Mouse (Mus musculus): ENCODE measurements around the gene Anapc15-ps.

The Anapc15-ps gene

DNA sequence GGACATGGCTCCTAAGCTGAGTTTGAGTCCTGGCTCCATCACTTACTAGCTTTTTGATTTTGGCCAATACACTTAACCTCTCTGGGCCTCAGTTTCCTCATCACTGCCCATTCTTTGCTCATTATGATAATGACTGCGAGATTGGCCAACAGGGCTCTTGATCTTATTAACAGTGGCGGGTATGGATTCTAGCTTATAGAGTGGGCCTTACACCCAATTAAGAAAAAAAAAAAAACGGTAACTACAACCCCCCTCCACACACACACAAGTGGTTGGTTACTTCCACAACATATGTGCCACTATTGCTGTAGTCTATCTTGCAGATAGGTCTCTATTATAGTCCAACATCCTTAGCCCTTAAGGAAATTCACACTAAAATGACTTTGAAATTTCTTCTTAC is at the start of gene Anapc15-ps:
Gene Anapc15-ps, minus strand, starts transcription at position 101 of the 400 bp plus-strand sequence.
- DNase-seq (ENCODE audit: low read depth), result no peak

DNA sequence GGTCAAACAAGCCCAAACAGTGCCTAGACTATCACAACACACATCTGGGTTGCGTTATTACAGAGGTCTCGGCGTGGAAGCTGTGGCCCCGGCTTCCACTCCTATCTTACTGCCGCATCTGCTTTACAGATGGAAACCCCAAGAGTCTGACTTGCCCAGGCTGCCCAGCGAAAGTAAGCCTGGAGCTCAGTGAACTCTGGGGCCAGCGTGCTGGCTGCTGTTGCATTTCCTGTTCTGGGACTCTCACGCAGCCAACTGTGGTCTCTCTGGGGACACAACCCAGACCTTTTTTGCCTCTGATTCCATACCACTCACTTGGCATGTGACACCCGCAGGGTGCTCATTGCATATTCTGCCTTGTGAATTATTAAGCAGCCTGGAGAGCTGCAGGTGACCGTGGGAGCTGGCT is 49.0 kb upstream of the Anapc15-ps start:
- DNase-seq (ENCODE audit: low read depth), result no peak

DNA sequence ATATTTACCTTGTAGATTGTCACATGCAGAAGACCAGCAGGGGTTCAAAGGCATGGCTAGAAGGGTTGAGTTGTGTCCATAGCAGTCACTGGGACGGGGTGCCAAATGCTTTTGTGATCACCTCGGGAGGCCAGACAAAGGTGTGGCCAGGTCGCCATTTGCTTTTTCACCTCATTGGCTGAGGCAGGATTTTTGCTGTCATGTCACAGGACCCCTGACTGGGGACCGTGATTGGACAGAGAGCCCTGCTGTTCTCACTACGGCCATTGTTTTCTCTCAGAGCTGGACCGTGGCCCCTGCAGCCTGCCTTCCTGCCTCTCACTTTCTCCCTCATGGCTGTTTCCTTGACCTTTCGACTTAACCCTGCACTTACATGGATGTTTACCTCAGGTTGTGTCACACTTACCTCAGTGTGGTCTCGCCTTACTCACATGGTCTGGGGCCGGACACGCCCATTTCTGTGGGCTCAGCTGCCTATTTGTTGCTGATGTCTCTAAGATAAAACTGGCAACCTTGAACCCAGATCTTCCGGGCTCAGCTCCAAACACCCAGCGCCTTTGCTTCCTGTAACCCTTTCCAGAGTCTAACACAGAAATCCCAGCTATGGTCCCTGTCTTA is 47.0 kb upstream of the Anapc15-ps start:
- no peak for DNase-seq (ENCODE audit: low read depth)

DNA sequence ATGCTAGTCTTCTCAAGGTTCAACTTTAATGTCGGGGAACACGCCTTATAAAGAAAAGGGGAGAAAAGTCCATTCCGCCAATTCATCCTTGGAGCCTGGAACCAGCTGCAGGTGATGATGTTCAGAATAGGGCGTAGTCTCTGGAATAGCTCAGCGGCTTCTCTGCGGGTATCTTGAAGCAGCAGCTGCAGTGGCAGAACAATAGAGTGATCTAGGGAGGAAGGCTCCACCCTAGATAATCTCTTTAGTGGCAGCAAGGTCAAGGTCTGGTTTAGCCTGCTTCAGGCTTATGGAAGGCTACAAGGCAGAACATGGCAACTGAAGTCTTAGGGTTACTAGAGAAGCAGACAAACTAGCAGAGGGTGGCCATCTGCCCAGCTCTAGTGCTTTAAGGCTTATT is 46.2 kb upstream of the Anapc15-ps start:
- no peak for DNase-seq (ENCODE audit: low read depth)

DNA sequence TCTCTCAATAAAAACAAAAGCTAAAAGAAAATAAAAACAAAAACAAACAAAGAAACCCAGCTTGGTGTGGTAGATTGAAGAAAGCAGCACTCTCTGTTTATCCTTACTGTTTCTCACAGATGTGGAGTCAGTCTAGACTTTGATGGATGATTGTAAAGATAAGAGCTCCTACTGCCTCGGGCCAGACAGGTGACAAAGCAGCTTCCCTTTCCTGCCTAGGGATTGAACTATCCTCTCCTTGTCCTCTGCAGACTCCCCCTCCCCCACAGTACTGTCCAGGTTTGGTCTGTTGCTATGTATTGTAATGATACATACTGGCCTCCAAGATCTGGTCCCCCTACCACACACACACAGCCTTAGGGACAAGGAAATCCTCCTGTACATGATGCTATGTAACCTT is 45.5 kb upstream of the Anapc15-ps start:
- no peak for DNase-seq (ENCODE audit: low read depth)

DNA sequence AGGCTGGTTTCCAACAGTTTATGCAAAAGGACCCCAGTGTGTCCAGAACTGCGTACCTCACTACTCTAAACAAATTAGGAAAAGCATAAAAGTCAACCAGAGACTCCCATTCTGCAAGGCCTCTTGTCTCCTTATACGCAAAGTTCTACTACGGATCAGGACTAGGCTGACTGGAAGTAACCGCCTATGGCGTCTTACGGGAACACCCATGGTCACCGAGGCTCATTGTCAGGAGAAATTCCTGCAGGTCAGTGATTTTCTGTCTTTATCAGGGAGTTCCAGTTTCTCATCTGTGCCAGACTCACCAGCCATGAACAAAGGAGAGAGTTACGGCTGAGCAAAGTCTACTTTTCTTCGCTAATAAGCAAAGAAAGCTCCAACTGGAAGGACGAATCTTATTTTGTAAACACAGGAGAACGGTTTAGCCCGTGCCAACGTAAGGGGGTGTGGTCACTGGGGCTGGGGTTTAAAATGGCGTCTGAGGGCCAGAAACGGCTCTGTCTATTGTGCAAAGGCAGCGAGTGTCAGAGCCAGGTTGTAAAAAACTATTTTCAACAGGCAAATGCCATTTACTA is 43.9 kb upstream of the Anapc15-ps start:
- no peak for DNase-seq (ENCODE audit: low read depth)

DNA sequence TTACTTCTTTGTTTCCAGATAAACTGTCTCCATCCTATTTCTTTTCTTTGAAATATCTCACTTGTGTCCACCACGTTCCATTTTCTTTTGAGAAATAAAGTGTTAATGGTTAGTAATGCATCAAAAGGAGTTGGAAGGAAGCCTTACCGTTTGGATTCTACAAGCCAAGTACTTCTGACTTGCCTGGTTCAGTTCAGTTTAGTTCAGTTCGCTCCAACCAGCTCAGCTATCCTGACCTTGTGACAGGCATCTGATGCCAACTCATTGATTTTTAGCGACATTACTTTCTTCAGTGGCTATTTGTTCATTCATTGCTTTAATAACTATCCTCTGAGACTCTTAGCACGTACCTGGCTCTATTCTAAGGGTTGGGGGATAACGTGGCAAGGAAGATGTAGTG is 42.4 kb upstream of the Anapc15-ps start:
- DNase-seq (ENCODE audit: low read depth), result no peak

DNA sequence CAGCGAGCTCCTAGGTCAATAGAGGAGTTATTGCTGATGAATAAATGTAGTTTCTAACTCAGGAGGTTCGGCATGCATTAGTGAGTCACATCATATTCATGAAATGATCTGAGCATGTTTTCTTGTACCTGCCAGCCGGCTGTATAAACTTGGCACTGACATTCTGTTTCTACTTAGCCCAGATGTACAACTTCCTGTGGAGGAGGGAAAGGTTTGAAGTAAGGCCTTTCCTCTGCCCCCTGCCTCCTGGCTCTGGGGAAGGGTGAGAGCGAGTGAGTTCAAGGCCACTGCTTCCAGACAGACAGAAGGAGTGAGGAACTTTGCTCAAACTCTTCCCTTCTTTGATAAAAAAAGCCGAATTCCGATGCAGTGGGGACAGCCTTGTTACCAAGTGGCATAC is 39.0 kb upstream of the Anapc15-ps start:
- no peak for DNase-seq (ENCODE audit: low read depth)

DNA sequence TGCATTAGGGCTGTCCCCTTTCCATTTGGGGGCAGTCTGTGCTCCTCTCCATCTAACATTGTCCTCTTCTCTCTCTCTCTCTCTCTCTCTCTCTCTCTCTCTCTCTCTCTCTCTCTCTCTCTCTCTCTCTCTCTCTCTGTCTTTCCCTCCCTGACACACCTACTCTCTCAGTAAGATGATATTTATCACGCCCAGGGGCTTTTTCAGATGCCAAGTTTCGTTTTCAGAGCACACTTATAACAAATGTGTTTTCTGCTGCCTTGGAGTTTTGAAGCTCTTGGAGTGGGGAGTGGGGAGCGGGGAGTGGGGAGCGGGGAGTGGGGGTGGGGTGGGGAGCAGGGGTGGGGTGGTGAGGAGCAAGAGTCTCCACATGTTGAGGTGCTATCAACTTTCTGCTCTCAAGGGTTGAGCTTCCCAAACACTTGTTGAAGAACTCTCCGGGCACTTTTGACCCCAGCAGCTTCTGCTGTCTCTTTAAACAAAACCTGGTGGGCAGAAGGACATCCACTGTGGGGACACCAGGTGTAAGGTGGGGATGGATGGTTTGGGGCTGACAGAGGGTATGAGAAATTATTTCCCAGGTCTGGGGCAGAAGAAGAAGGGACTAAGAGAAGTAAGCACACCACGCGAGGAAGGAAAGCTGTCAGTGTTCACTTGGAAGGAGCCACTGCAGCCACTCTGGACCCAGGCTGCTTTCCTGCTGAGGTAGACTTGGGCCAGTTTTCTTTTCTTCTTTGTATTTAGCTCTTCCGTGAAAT is 36.8 kb upstream of the Anapc15-ps start:
- DNase-seq (ENCODE audit: low read depth), result no peak

DNA sequence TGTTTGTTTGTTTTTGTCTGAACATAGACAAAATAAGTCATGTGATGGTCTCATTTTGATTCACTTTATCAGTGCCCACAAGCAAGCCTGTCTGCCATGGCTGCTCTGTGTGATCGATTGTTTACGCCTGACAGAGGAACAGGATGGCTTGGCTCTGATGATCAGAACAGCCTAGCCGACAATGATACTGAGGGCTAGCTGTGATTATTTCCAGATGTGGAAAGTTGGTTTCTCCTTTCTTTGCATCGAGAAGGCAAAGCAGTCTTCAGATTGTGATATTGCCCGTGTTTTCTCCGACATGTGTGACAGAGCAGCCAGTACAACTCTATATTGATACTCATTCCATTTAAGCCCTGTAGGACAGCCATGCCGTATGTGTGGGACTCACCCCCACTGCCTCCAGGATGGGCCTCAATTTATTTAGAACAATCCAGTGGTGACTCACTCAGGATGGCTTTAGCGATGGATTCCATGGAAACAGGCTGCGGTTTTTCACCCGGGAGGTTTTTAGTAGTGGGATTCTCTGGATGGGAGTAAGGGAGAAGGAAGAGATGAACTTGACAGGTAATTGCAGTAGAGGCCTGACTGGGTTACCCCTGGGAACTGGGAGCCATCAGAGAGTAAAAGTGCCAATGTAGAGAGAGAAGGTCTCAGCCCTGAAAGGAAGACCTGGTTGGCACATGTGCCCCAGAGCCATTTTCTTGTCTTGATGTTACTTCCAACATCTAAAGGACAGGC is 36.1 kb upstream of the Anapc15-ps start:
- DNase-seq (ENCODE audit: low read depth), result no peak

DNA sequence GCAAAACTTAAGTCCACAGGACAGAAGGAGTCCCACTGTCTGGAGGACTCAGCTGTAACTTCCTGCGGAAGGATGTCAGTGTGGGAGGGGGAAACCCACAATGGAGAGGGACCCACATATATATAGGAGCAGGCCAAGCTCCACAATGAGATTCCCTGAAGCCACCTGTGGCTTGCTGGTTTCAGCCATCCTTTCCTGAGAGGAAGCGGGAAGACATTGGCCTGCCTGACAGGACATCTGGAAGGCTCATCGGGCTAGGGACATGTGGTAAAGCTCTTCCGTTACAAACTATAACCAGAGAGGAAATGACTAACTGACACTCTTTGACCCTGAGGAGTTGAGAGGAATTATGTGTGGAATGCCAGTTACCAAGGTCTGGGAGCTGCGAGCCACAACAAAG is 34.8 kb upstream of the Anapc15-ps start:
- DNase-seq (ENCODE audit: low read depth), result peak; percentile 48

DNA sequence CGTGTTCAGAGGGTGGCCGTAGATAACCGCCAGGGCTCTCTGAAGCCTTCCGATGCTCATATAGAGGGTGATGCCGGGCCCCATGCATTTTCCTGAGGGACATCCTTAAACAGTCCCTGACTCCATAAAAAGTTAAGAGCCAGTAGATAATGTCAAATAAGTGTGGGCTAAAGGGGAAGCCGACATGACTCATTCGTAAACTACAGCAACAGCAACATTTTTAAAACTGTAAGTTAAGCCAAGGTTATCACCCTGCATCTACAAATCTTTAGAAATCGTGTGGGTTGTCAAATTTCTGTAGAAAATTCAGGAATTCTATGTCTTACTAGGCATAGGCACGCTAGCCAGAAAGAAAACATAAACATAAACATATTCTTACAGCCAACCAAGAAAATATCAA is 33.6 kb upstream of the Anapc15-ps start:
- DNase-seq (ENCODE audit: low read depth), result peak; percentile 27

DNA sequence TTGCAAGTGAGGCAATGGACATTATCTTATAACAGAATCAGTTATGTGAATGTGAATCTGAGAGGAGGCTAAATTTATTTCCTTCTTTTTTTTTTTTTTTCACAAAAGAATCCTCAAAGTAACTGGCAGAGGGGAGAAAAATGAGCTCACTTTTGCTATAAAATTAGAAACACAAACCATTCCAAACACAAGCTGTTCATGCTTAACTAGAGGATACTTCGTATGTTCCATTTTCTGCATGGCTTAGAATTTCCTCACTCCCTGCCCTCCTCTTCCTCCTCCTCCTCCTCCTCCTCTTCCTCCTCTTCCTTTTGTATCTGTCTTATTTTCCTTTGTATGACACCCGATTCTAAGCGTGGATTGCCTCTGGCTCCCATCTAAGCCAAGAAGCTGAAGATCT is 32.5 kb upstream of the Anapc15-ps start:
- DNase-seq (ENCODE audit: low read depth), result no peak

DNA sequence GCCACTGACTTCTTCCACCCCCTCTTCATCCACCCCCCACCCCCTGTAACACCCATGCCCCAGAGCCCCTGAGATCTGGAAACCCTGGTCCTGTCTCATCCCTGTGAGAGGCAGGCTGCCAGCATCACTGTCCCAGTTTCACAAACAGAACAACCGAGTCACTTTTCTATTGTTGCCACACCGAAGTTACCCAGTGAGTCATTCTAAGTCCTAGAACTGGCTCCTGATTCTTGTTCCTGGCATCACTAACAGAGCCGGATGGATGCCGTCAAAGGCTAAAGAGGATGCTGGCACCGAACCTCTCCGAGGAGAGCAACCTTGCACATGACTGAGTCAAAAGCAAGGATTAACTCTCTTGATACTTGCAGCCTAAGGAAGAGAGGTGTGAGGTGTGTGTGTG is 31.6 kb upstream of the Anapc15-ps start:
- no peak for DNase-seq (ENCODE audit: low read depth)

DNA sequence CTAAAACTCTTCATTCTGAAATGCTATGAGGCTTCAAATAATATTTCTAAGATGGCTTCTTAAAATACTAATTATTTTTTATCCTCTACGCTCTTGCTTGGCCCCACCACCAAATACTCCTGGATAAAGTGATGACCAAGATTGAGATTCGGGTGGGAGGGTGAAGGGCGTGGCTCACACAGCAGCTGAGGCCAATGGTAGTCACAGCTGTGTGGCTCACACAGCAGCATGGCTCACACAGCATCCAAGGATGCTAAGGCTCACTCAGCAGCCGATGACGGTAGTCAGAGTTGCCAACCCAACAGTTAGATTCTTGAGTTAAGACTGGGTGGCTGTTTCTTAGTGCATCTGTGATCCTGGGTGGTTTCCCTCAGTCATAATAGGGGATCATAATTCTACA is 30.5 kb upstream of the Anapc15-ps start:
- no peak for DNase-seq (ENCODE audit: low read depth)

DNA sequence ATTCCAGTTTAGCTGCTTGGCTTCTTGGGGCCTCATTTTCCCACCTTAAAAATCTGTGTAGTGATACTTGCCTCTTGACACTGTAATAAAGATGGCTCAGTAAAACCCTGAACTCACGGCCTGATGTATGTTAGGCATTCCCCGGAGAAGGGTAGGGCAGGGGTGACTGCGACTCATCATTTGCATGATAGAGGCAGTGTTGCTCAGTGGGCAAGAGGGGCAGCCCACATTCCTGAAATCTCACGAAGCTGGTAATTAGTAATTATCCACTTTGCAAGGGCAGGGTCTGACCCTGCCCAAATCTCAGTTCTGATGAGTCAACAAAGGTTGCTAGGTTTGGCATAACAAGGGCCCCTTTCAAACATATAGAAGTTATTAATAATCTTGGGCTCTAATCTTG is 27.2 kb upstream of the Anapc15-ps start:
- DNase-seq (ENCODE audit: low read depth), result no peak

DNA sequence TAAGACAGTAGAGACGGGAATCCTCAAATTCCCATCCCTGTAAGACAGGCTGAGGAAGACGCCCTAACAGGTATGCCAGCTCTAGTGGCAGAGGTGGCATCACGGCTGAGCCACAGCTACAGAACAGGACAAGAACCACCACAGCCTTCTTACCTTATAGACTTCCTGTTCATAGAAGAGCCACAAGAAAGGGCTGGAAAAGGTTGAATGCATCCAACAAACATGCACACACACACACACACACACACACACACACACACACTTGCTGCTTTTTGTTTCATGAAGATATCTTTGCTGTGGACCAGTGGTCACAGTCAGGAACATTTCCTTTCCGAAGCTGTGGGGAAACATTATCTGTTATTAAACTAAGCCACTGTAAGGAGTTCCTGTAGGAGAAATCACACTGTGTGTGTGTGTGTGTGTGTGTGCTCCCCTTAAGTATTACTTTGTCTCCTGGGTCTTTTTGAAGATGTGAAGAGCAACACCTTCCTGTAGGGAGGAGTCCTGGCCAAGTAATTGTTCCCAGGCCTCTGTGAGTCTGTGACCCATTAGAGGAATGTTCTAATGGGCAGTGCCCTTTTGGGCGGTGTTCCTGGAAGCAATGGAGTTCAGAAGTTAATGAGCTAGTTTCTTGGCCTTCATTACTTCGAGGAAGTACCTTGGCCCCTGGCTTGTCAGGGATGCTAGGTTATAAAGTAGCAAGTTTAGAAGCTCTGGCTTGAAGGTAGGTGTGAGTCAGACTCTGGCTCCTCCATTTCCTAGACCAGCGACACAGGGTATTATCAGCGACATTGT is 25.9 kb upstream of the Anapc15-ps start:
- DNase-seq (ENCODE audit: low read depth), result no peak

DNA sequence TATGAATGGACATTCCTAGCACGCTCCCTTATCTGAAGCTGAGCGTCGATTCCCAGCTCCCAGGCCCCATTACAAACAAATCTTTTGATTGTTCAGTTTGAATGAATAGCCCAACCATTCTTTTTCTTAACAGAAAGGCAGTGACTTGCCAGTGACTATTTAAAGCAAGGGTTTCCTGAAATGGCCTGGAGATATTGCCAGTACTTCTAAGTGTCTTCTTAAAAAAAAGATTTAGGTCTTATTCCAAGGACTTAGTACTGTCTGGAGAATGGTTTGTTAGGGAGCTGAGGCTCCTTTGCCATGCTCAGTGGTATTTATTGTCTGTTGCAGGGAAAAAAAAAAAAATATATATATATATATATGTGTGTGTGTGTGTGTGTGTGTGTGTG is 23.0 kb upstream of the Anapc15-ps start:
- DNase-seq (ENCODE audit: low read depth), result no peak

DNA sequence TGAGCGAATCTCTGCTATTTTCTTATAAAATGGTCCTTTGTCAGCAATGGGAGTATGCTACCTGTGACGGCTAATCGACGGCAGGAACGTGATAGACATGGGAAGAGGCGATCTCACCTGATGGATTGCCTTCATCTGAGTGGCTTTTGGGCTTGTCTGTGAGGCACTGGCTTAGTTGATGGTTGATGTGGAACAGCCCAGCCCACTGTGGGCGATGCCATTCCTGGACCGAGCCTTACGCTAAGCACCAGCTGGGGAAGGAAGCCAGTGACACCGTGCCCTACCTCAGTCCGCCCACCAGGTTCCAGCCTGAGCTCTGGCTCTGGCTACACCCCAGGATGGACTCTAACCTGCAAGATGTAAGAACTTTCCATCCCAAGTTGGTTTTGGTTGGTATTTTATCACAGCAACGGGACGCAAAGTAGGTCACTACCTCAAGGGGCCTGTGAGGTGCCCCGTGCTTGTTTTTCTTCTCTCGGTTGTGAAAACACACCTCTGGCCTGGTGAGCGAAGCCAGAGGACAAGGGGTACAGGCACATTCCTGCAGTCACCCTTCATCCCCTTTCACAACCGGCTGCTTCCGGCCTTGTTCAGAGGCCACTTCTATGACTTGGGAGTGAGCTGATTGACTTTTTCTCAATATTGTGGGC is 22.5 kb upstream of the Anapc15-ps start:
- no peak for DNase-seq (ENCODE audit: low read depth)

DNA sequence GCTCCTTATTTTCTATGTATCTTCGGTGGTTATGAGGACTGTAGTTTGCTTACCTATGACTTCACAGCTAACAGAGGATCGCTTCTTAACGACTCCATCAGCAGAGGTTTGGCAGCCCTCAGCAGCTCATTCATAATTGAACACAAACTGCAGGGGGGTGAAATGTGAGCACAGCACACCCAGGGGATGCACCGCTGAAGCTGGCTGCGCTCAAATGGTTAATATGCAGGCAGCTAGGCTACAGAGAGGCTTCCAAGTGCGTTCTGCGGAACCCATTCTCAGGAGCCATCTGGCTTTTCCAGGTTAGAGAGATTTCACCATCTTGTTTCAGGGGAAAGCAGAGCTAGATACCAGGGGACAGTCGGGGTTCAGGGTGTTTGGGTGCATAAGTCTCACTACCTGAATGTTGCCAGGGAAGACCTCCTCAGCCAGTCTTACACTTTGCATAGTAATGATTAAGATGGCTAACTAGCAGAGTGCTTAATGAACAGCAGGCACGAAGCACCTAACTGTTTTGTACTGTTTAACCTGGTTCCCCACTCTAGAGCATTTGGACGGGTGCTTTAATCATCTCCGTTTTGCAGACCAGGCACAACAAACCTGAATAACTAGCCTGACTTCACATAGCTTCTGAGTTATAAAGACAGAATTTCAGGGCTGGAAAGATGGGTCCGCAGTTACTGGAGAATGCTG is 21.5 kb upstream of the Anapc15-ps start:
- no peak for DNase-seq (ENCODE audit: low read depth)

DNA sequence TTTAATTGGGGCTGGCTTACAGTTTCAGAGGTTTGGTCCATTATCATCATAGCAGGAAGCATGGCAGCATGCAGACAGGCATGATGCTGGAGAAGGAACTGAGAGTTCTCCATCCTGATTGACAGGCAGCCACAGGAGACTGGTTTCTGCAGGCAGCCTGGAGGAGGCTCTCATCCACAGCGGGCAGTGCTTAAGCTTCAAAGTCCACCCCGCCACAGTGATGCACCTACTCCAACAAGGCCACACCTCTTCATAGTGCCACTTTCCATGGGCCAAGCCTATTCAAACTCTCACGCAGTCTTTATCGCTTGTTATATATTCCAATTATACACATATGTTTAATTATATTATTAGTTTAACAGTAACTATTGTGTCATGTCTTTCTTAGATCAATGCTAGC is 18.1 kb upstream of the Anapc15-ps start:
- DNase-seq (ENCODE audit: low read depth), result no peak

Measured in induced T-regulatory cell, adult 2 months (primary cell).